Mouse (Mus musculus): ENCODE measurements around the gene Ep300.
A peak's percentile ranks its signal among the peaks of the same experiment; 100 is the strongest.
"Not testable (repeated sequence)": the region's sequence is repeated elsewhere in the genome, so short reads cannot be mapped to it uniquely, and the experiment has no call there.

Ep300 gene

GRCm38 (mm10) chr15:81594146-81594696 is 9.1 kb downstream of the Ep300 start:
- DNase-seq (ENCODE audit: low spot score): no peak

DNA sequence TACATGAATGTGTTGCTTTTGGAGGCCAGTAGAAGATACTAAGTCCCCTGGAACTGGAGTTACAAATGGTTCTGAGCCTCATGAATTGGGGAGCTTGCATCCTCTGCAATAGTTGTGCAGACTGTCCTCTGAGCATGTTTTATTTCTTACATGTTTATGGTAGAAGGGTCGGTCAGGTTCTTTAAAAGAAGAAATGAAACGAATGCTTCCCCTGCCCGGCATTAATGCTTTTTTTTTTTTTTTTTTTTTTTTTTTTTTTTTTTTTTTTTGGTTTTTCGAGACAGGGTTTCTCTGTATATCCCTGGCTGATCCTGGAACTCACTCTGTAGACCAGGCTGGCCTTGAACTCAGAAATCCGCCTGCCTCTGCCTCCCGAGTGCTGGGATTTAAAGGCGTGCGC is 13.6 kb downstream of the Ep300 start:
- DNase-seq (ENCODE audit: low spot score): not testable (repeated sequence)

- DNase-seq (ENCODE audit: low spot score): no peak
Measured at GRCm38 (mm10) chr15:81605241-81605640, 20.1 kb downstream of the Ep300 start.

DNA sequence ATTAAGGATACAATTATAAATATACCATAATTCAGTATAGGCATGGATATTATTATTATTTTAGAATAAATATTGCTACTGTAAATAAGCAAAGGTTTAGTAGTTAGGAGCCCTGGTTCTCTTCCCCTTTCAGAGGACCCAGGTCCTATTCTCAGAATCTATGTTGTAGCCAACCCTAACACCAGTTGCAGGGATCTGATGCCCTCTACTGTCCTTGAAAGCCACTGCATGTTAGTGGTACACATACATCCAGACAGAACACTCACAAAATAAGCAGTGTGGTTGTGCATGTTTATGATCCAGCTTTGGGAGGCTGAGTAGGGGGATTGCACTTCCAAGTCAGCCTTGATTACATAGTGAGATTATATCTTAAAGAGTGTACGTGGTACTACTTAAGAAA is 21.5 kb downstream of the Ep300 start:
- no peak for DNase-seq (ENCODE audit: low spot score)

DNA sequence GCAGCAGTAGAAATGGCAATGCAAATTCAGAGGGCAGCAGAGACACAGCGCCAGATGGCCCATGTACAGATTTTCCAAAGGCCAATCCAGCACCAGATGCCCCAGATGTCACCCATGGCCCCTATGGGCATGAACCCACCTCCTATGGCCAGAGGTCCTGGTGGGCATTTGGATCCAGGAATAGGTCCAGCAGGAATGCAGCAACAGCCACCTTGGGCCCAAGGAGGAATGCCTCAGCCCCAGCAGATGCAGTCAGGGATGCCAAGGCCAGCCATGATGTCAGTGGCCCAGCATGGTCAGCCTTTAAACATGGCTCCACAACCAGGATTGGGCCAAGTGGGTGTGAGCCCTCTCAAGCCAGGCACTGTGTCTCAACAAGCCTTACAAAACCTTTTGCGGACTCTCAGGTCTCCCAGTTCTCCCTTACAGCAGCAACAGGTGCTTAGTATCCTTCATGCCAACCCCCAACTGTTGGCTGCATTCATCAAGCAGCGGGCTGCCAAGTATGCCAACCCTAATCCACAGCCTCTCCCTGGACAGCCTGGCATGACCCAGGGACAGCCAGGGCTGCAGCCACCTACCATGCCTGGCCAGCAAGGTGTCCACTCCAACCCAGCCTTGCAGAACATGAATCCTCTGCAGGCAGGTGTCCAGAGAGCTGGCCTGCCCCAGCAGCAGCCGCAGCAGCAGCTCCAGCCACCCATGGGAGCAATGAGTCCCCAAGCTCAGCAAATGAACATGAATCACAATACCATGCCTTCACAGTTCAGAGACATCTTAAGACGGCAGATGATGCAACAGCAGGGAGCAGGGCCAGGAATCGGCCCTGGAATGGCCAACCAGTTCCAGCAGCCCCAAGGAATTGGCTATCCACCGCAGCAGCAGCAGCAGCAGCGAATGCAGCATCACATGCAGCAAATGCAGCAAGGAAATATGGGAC is 64.6 kb downstream of the Ep300 start:
- DNase-seq (ENCODE audit: low spot score): no peak

DNA sequence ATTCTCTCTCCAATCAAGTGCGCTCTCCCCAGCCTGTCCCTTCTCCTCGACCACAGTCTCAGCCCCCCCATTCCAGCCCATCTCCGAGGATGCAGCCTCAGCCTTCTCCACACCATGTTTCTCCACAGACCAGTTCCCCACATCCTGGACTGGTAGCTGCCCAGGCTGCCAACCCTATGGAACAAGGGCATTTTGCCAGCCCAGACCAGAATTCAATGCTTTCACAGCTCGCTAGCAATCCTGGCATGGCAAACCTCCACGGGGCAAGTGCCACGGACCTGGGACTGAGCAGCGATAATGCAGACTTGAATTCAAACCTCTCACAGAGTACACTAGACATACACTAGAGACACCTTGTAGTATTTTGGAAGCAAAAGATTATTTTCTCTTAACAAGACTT is 65.5 kb downstream of the Ep300 start:
- DNase-seq (ENCODE audit: low spot score): no peak

DNA sequence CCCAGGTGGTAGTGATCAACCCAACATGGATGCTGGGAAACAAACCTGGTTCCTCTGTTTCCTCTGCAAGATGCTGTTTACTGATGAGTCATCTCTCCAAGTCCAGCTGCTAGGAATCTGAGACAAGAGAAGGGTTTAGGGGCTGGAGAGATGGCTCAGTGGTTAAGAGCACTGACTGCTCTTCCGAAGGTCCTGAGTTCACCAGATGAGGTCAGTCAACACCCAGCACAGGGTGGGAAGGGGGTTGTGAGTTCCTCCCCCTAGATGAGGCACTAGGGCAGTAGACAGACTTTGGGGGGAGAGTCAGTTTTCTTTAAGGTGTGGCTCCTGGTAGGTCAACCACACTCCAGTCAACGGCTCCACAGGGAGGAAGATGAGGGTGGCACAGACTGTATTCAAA is 76.5 kb downstream of the Ep300 start:
- DNase-seq (ENCODE audit: low spot score): no peak

DNA sequence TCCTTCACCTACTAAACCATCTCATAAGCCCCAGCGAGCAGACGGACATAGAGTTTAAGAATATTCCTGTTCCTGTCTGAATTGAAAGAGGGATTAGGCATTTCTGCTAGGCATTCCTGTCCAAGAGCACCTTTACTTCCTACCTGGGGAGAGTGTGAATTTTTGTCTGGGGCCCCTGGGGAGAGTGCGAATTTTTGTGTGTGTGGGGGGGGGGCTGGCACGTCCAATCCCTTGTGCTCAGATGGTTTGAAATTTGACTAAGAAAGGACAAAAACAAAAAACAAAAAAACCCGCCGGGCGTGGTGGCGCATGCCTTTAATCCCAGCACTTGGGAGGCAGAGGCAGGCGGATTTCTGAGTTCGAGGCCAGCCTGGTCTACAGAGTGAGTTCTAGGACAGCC is 78.1 kb downstream of the Ep300 start:
- no peak for DNase-seq (ENCODE audit: low spot score)

- peak; percentile 91 for DNase-seq (ENCODE audit: low spot score)
Measured at GRCm38 (mm10) chr15:81663697-81664561, 78.8 kb downstream of the Ep300 start, which contains the start of gene L3mbtl2. L3mbtl2 (plus strand) TSS chr15:81663889.

DNA sequence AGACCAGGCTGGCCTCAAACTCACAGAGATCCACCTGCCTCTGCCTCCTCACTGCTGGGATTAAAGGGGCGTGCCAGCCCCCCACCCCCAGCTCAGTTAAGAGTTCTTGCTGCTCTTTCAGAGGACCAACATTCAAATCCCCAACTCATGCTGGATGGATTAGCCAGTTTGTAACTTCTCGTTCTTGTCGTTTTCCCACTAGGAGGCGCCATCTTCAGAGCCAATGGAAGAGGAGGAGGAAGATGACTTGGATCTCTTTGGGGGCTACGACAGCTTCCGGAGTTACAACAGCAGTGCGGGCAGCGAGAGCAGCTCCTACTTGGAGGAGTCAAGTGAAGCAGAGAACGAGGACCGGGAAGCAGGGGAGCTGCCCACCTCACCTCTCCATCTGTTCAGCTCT is 81.8 kb downstream of the Ep300 start:
- DNase-seq (ENCODE audit: low spot score): no peak

DNA sequence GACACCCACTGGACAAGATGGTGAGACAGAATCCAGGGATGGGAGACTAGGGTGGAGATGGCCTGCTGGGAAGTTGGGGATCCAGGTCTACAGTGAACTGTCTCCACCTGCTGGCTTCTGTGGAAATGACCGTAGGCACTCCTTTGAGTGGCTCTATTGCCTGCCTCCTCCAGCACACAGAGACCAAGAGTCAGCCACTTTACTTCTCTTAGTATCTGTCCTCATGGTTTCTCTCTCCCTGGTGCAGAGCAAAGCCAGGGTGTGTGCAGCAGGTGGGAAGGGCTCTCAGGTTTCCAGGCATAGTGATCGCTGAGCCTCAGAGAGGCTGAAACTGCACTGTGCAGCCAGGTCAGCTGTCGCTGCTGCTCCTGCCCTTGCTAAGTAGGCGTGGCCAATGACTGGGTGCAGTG is 85.1 kb downstream of the Ep300 start:
- peak; percentile 51 for DNase-seq (ENCODE audit: low spot score)

DNA sequence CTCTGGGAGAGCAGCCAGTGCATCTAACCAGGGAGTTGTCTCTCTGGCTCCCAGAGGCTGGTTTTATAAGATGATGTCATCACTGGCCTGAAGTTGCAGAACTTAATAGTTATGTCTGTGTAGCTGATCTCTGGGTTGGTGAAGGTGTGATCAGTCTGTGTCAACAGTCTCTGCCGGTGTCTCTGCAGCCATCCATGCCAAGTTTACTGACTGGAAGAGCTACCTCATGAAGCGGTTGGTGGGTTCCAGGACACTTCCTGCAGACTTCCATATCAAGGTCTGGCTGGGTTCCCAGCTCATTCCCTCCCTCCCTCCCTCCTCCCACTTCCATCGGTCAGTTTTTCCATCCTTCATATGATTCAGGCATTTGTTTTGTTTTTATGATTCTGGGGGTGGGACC is 91.5 kb downstream of the Ep300 start:
- no peak for DNase-seq (ENCODE audit: low spot score)

DNA sequence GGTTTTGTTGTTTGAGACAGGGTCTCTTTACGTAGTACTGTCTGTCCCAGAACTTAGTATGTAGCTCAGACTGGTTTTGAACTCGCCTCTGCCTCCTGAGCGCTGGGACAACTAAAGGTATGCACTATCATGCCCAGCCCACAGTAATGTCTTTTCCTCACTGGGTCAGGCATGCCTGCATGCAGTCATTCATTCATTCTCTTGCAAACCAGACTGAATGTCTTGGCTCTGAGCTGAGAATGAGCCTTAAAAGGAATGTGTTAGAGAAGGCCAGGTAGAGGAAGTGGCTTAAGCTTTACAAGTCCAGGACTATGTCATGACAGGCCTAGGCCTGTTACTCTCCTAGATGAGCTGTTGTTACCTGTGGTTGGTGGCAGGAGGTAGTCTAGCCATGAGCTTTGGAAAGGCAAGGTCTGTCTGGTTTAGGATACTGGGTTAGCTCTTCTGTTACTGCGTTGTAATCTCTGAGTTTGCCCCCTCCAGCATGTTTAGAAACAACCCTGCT is 95.2 kb downstream of the Ep300 start:
- DNase-seq (ENCODE audit: low spot score): no peak

GRCm38 (mm10) chr15:81693366-81693966 is 108.3 kb downstream of the Ep300 start:
- no peak for DNase-seq (ENCODE audit: low spot score)

DNA sequence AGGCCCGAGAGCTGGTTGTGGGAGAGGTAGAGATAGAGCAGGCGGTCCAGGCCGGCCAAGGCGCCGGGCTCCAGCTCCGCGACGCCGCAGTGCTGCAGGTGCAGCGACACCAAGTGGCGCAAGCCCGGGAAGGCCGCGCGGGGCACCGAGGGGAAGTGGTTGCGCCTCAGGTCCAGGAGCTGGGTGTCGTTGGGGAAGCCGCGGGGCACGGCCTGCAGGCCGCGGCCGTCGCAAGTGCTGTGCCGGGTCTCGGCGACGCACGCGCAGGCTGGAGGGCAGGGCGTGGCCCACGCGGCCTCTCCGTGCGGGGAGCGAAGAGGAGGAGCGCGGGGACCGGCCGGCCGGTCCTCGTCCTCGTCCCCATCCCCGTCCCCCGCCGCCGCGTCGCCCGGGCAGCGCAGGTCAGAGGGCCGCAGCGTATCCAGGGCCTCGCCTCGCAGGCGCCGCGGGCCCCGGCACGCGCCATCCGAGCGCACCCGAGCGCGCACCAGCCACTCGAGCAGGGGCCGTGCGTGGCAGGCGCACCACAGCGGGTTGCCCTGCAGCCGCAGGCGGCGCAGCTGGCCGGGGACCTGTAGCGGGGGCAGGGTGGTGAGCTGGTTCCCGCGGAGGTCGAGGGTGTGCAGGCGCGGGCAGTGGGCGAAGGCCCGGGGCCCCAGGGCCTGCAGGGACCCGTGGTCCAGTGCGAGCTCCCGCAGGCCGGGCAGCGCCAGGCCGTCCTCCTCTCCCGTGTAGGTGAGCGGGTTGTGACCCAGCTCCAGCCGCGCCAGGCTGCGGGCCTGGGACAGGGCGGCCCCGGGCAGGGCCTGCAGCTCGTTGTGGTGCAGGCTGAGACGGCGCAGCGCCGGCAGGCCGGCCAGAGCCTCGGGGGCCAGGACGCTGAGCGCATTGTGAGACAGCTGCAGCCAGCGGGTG is 109.1 kb downstream of the Ep300 start:
- peak; percentile 79 for DNase-seq (ENCODE audit: low spot score)

- DNase-seq (ENCODE audit: low spot score): no peak
Measured at GRCm38 (mm10) chr15:81694891-81695290, 109.7 kb downstream of the Ep300 start.

DNA sequence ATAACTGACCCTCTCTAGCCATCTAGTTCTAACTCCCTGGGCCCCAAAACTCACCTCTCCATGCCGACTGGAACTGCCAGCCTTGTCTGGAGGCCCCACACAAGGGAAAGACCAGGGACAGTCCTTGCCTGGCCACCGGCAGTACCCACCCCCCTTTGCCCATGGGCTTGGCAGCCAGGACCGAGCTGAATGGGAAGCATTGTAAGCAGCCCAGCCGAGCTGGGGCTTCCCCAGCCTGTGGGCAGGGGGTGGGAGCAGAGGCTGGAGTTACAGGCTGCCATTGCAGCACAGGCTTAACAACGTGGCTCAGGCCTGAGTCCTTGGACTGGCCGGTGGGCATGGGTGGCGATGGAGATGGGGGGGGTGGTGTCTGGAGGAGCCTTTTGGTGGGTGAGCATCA is 112.0 kb downstream of the Ep300 start, which contains the start of gene Chadl:
TSS of gene Chadl (minus strand) at position 113 of the 400 bp plus-strand sequence.
- peak; percentile 52 for DNase-seq (ENCODE audit: low spot score)

DNA sequence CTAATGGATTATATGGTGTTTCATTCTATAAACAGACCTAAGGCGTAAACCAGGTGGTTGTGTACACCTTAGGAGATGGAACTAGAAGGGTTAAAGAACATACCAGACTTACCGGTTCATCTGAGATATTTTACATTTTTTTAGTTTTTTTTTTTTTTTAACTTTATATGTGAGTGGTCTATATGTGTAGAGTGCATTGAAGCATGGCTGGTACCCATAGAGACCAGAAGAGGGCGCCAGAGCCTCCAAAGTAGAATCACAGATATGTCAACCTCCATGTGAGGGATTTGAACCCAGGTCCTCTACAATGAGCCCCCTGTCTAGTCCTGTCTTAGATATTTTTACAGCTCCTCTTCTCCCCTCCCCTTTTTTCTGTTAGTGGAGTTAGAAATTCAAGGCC is 112.7 kb downstream of the Ep300 start:
- peak; percentile 57 for DNase-seq (ENCODE audit: low spot score)

DNA sequence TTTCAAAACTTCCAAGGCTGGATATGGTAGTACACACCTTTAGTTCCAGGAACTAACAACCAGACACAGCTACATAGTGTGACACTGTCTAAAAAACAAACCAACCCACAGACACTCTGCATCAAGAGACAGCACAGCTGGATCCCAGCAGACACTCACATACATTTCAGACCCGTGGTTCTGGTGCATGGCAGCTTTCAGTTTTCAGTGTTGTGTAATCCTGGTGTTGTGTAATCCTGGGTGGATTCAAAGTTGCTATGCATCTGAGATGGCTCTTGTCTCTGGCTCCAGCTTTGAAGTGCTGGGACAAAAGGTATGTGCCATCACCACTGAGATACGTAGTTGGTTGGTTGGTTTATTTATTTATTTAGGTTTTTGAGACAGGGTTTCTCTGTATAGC is 113.4 kb downstream of the Ep300 start:
- DNase-seq (ENCODE audit: low spot score): no peak

- no peak for DNase-seq (ENCODE audit: low spot score)
Measured at GRCm38 (mm10) chr15:81700161-81700560, 115.0 kb downstream of the Ep300 start.

DNA sequence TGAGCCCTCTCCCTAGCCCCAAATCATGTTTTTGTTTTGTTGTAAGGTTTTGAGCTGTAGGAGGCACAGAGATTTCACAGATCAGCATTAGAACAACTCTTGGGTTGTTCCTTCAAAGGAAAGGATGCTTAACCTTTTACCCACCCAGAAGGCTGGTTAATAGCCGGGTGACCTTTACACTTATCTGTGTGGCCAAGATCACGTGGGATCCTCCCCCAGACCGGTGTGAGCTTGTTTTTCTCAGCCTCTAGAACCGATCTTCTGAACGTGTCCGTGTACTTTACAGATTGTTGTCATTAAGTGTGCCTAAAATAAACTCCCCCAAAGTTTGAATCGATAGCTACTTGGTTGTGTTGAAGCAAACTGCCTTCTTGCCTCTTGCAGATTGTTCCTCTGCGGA is 115.5 kb downstream of the Ep300 start:
- DNase-seq (ENCODE audit: low spot score): no peak

All from layer of hippocampus, adult 11-12 months (tissue).